Mouse (Mus musculus) neural tube, embryonic 12.5 days (tissue): Measurements from ENCODE around the gene Tcf12. TPM values are rescaled to one million over a fixed set of nuclear protein-coding genes. Genes with fewer than 3 reads are reported as not detected.

Experiments used
- ATAC-seq: fragments of 200-750 bp; cut with Nextera tagmentation; 2 replicates; pipeline ENCODE4 v1.8.0; 2017; ENCODE audit warnings: low read depth, mild to moderate bottlenecking, moderate TSS enrichment, moderate library complexity; ENCODE audit not compliant: low FRiP score
- H3K27ac ChIP-seq: fragments of 300-500 bp; sonication (generic); 2 replicates; pipeline ENCODE4 v1.5.1; 2016
- H3K27me3 ChIP-seq: fragments of 300-500 bp; sonication (generic); replicated peaks from 2 replicates; pipeline ENCODE4 v1.6.1; 2016; ENCODE audit warnings: mild to moderate bottlenecking
- H3K36me3 ChIP-seq: fragments of 300-500 bp; sonication (generic); 2 replicates; pipeline ENCODE4 v1.6.1; 2016; ENCODE audit warnings: mild to moderate bottlenecking
- H3K4me1 ChIP-seq: fragments of 300-500 bp; sonication (generic); 2 replicates; pipeline ENCODE4 v1.6.1; 2016
- H3K4me2 ChIP-seq: fragments of 300-500 bp; sonication (generic); replicated peaks from 2 replicates; pipeline ENCODE4 v1.6.1; 2016; ENCODE audit warnings: mild to moderate bottlenecking
- H3K4me3 ChIP-seq: fragments of 300-500 bp; sonication (generic); 2 replicates; pipeline ENCODE4 v1.5.1; 2016
- H3K9ac ChIP-seq: fragments of 300-500 bp; sonication (generic); 2 replicates; pipeline ENCODE4 v1.6.1; 2016; ENCODE audit warnings: mild to moderate bottlenecking
- H3K9me3 ChIP-seq: fragments of 300-500 bp; sonication (generic); 2 replicates; pipeline ENCODE4 v1.6.1; 2016; ENCODE audit warnings: mild to moderate bottlenecking
- WGBS: fragments of 180-500 bp; shearing (Covaris S2); methylation state at CpG from one replicate; pipeline ENCODE4 v1.1.7; 2016; 5-methylcytosine and 5-hydroxymethylcytosine counted together
- polyA plus RNA-seq: library from polyadenylated mRNA; unstranded; fragments of >200 nt; fragmentation: Nextera tagmentation; extraction: Ambion mirVana; gene quantifications from 2 replicates; pipeline ENCODE4 v1.2.1, GENCODE M21; 2016

Tcf12 gene
- polyA plus RNA-seq, 1 experiment from 2014 or later = 213 TPM

- no peak for ATAC-seq
- Histone ChIP-seq H3K27ac (no peak overlapping the region), H3K4me2 (no peak overlapping the region), H3K27me3 (no peaks in the 10 kb centered on the region), H3K9me3 (no peaks in the 10 kb centered on the region), H3K36me3 (no peaks in the 10 kb centered on the region), H3K4me3 (no peak overlapping the region), H3K4me1 (no peaks in the 10 kb centered on the region; the same call in 1 of the 2 replicates), H3K9ac (no peak overlapping the region)
Measured at GRCm38 (mm10) chr9:71931965-71932364, 179.7 kb downstream of the Tcf12 start.

- Histone ChIP-seq H3K27me3 (no peaks in the 10 kb centered on the region), H3K4me3 (no peak overlapping the region), H3K9ac (no peak overlapping the region), H3K4me2 (no peak overlapping the region), H3K4me1 (no peaks in the 10 kb centered on the region; the same call in 1 of the 2 replicates), H3K9me3 (no peaks in the 10 kb centered on the region), H3K27ac (no peak overlapping the region), H3K36me3 (no peaks in the 10 kb centered on the region)
- no peak for ATAC-seq
- WGBS = 28% methylated on average over 8 of the region's 8 CpGs
Measured at GRCm38 (mm10) chr9:71931358-71931715, 180.3 kb downstream of the Tcf12 start.

- Histone ChIP-seq H3K4me2 (no peak overlapping the region), H3K4me1 (no peaks in the 10 kb centered on the region; the same call in 1 of the 2 replicates), H3K27ac (no peak overlapping the region), H3K4me3 (no peak overlapping the region), H3K9ac (no peak overlapping the region), H3K27me3 (no peaks in the 10 kb centered on the region), H3K36me3 (no peaks in the 10 kb centered on the region), H3K9me3 (no peaks in the 10 kb centered on the region)
- 78% methylated on average over 3 of the region's 3 CpGs for WGBS
- no peak for ATAC-seq
Measured at GRCm38 (mm10) chr9:71930431-71931357, 181.0 kb downstream of the Tcf12 start.

- Histone ChIP-seq H3K4me1 (peaks cover 17% of the 10 kb centered on the region), H3K36me3 (no peaks in the 10 kb centered on the region)
Measured at GRCm38 (mm10) chr9:71916662-71916953, 195.1 kb downstream of the Tcf12 start.

GRCm38 (mm10) chr9:71915871-71916661, 195.6 kb downstream of the Tcf12 start:
- no peak overlapping the region for H3K27ac ChIP-seq
- WGBS = 13% methylated on average over 6 of the region's 6 CpGs
- peaks cover 17% of the 10 kb centered on the region for H3K4me1 ChIP-seq
- H3K4me3 ChIP-seq = no peak overlapping the region
- H3K27me3 ChIP-seq = no peaks in the 10 kb centered on the region
- H3K9ac ChIP-seq = no peak overlapping the region
- no peaks in the 10 kb centered on the region for H3K9me3 ChIP-seq
- H3K4me2 ChIP-seq = 0 out of 2 replicates have a peak overlapping the region, but pooled peaks have one; percentile 17
- peak; percentile 80 for ATAC-seq
- no peaks in the 10 kb centered on the region for H3K36me3 ChIP-seq

More at GRCm38 (mm10) chr9:71916662-71916953, 195.1 kb downstream of the Tcf12 start:
- Histone ChIP-seq H3K4me2 (0 out of 2 replicates have a peak overlapping the region, but pooled peaks have one; percentile 17), H3K9me3 (no peaks in the 10 kb centered on the region), H3K27me3 (no peaks in the 10 kb centered on the region), H3K4me3 (no peak overlapping the region), H3K9ac (no peak overlapping the region), H3K27ac (no peak overlapping the region)
- no peak; the same call in 1 of the 2 replicates for ATAC-seq

GRCm38 (mm10) chr9:71906522-71906921, 205.1 kb downstream of the Tcf12 start:
- Histone ChIP-seq H3K27me3 (no peaks in the 10 kb centered on the region), H3K27ac (no peak overlapping the region), H3K9ac (no peak overlapping the region), H3K4me1 (no peaks in the 10 kb centered on the region), H3K4me2 (no peak overlapping the region), H3K36me3 (peaks cover 14% of the 10 kb centered on the region), H3K9me3 (no peaks in the 10 kb centered on the region), H3K4me3 (no peak overlapping the region)
- no peak for ATAC-seq
- 87% methylated on average over 2 of the region's 2 CpGs for WGBS

GRCm38 (mm10) chr9:71898852-71899251, 212.8 kb downstream of the Tcf12 start:
- 15% methylated on average over 5 of the region's 5 CpGs for WGBS
- H3K9me3 ChIP-seq = no peaks in the 10 kb centered on the region
- no peak overlapping the region for H3K27ac ChIP-seq
- H3K36me3 ChIP-seq = no peaks in the 10 kb centered on the region
- H3K27me3 ChIP-seq = no peaks in the 10 kb centered on the region
- H3K4me2 ChIP-seq = peak overlapping the region; percentile 7; the same call in 1 of the 2 replicates
- ATAC-seq = no peak
- no peak overlapping the region for H3K9ac ChIP-seq
- peaks cover 18% of the 10 kb centered on the region for H3K4me1 ChIP-seq
- no peak overlapping the region for H3K4me3 ChIP-seq

GRCm38 (mm10) chr9:71897399-71897798, 214.3 kb downstream of the Tcf12 start:
- WGBS = 6% methylated on average over 1 of the region's 1 CpGs
- Histone ChIP-seq H3K9me3 (no peaks in the 10 kb centered on the region), H3K36me3 (no peaks in the 10 kb centered on the region), H3K9ac (no peak overlapping the region), H3K4me3 (no peak overlapping the region), H3K27ac (peak overlapping the region; percentile 18; the same call in 1 of the 2 replicates), H3K4me1 (peaks cover 22% of the 10 kb centered on the region), H3K4me2 (no peak overlapping the region), H3K27me3 (no peaks in the 10 kb centered on the region)
- peak; percentile 48; the same call in 1 of the 2 replicates for ATAC-seq

- Histone ChIP-seq H3K27ac (peak overlapping the region; percentile 50; the same call in 1 of the 2 replicates), H3K4me3 (peak overlapping the region; percentile 42), H3K4me2 (peak overlapping the region; percentile 48), H3K4me1 (peaks cover 29% of the 10 kb centered on the region), H3K9ac (0 out of 2 replicates have a peak overlapping the region, but pooled peaks have one; percentile 38), H3K27me3 (no peaks in the 10 kb centered on the region), H3K9me3 (no peaks in the 10 kb centered on the region), H3K36me3 (no peaks in the 10 kb centered on the region)
- WGBS = 3% methylated on average over 2 of the region's 2 CpGs
- peak; percentile 77 for ATAC-seq
Measured at GRCm38 (mm10) chr9:71895931-71896724, 215.5 kb downstream of the Tcf12 start.

GRCm38 (mm10) chr9:71895291-71895690, 216.4 kb downstream of the Tcf12 start:
- WGBS = 5% methylated on average over 7 of the region's 7 CpGs
- peak; percentile 57; the same call in 1 of the 2 replicates for ATAC-seq
- Histone ChIP-seq H3K36me3 (no peaks in the 10 kb centered on the region), H3K4me2 (peak overlapping the region; percentile 60), H3K9ac (peak overlapping the region; percentile 26; the same call in 1 of the 2 replicates), H3K4me3 (peak overlapping the region; percentile 48), H3K4me1 (peaks cover 29% of the 10 kb centered on the region), H3K27me3 (no peaks in the 10 kb centered on the region), H3K27ac (no peak overlapping the region), H3K9me3 (no peaks in the 10 kb centered on the region)

- peak overlapping the region; percentile 60 for H3K4me2 ChIP-seq
- 6% methylated on average over 7 of the region's 7 CpGs for WGBS
- no peak for ATAC-seq
Measured at GRCm38 (mm10) chr9:71894943-71895286, 216.8 kb downstream of the Tcf12 start.

More at GRCm38 (mm10) chr9:71894943-71895286, 216.8 kb downstream of the Tcf12 start:
- Histone ChIP-seq H3K27me3 (no peaks in the 10 kb centered on the region), H3K9ac (peak overlapping the region; percentile 62), H3K4me1 (peaks cover 29% of the 10 kb centered on the region), H3K4me3 (peak overlapping the region; percentile 48), H3K36me3 (no peaks in the 10 kb centered on the region), H3K9me3 (no peaks in the 10 kb centered on the region), H3K27ac (no peak overlapping the region)
